Mouse (Mus musculus) forebrain, postnatal 0 days (tissue): ENCODE measurements around the gene Rgs3. TPM values are rescaled to one million over a fixed set of nuclear protein-coding genes. Genes with fewer than 3 reads are reported as not detected.
A peak's percentile ranks its signal among the peaks of the same experiment; 100 is the strongest.

Experiments used
- ATAC-seq: fragments of 200-750 bp; cut with Nextera tagmentation; 2 replicates; pipeline ENCODE4 v1.8.0; 2017; ENCODE audit warnings: mild to moderate bottlenecking, moderate library complexity
- DNase-seq: peaks from one replicate; pipeline ENCODE4 v3.0.0-alpha.2; 2015
- H3K27ac ChIP-seq: fragments of 300-500 bp; sonication (generic); 2 replicates; pipeline ENCODE4 v1.5.1; 2014; ENCODE audit warnings: low read depth, mild to moderate bottlenecking, antibody characterized with exemption, low read length, moderate library complexity, mixed read lengths
- H3K27me3 ChIP-seq: fragments of 300-500 bp; sonication (generic); 2 replicates; pipeline ENCODE4 v1.6.1; 2014; ENCODE audit warnings: mild to moderate bottlenecking, low read length, mixed read lengths; ENCODE audit not compliant: insufficient read depth
- H3K36me3 ChIP-seq: fragments of 300-500 bp; sonication (generic); 2 replicates; pipeline ENCODE4 v1.6.1; 2014; ENCODE audit warnings: mild to moderate bottlenecking, moderate library complexity; ENCODE audit not compliant: insufficient read depth
- H3K4me1 ChIP-seq: fragments of 300-500 bp; sonication (generic); 2 replicates; pipeline ENCODE4 v1.6.1; 2014; ENCODE audit warnings: antibody characterized with exemption; ENCODE audit not compliant: insufficient read depth
- H3K4me2 ChIP-seq: fragments of 300-500 bp; sonication (generic); 2 replicates; pipeline ENCODE4 v1.6.1; 2014; ENCODE audit warnings: low read depth, mild to moderate bottlenecking, moderate library complexity
- H3K4me3 ChIP-seq: fragments of 300-500 bp; sonication (generic); 2 replicates; pipeline ENCODE4 v1.5.1; 2014; ENCODE audit warnings: low read depth, low read length, mixed read lengths
- H3K9ac ChIP-seq: fragments of 300-500 bp; sonication (generic); 2 replicates; pipeline ENCODE4 v1.6.1; 2014; ENCODE audit warnings: mild to moderate bottlenecking
- H3K9me3 ChIP-seq: fragments of 300-500 bp; sonication (generic); 2 replicates; pipeline ENCODE4 v1.6.1; 2016; ENCODE audit warnings: low read length
- CTCF ChIP-seq: sonication (generic); IDR thresholded peaks from 2 replicates; pipeline ENCODE4 v1.5.1; 2016; ENCODE audit warnings: antibody characterized with exemption, control low read depth, low read depth
- WGBS: fragments of 180-500 bp; shearing (Covaris S2); extraction: QIAGEN DNeasy Blood & Tissue Kit; methylation state at CpG from one replicate; pipeline ENCODE4 v1.1.7; 2014; 5-methylcytosine and 5-hydroxymethylcytosine counted together
- polyA plus RNA-seq: library from polyadenylated mRNA; unstranded; fragments of >200 nt; fragmentation: Nextera tagmentation; extraction: Ambion mirVana; gene quantifications from 2 replicates; pipeline ENCODE4 v1.2.1, GENCODE M21; 2015
- total RNA-seq: library from RNA; depleted of rRNA; stranded (reverse); fragments of >200 nt; gene quantifications from 2 replicates; pipeline ENCODE4 v1.2.3, GENCODE M21; 2014

The Rgs3 gene
- total and polyA plus RNA-seq, 2 experiments from 2014 or later: 47.3 to 63.5 TPM

DNA sequence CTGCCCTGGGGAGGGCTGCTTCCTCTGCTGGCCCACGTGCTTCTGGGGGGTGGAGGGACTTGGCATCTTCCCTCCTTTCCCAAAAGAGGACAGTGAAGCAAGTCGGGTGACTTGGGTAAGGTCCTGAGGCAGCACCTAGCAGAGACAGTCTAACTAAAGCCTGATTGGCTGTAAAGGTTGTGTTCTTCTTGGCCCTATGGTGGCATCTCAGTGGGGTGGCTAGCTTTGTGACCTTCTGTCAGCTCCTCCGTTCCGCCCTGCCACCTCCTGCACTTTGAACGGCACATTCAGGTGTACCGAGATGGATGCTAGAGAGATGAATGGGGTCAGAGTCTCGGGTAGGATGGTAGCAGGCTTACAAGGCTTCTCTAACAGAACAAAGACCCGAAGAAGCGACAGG is 143.5 kb downstream of the Rgs3 start:
- no peak overlapping the region for H3K4me3 ChIP-seq
- peaks cover 31% of the 10 kb centered on the region for H3K36me3 ChIP-seq
- ATAC-seq (no peak), DNase-seq (no peak)
- no peaks in the 10 kb centered on the region for H3K9me3 ChIP-seq
- H3K4me2 ChIP-seq: no peak overlapping the region
- no peak overlapping the region for H3K27ac ChIP-seq
- no peak for TF ChIP-seq CTCF
- H3K27me3 ChIP-seq: no peaks in the 10 kb centered on the region
- 79% methylated on average over 9 of the region's 9 CpGs for WGBS
- no peaks in the 10 kb centered on the region for H3K4me1 ChIP-seq
- no peak overlapping the region for H3K9ac ChIP-seq

DNA sequence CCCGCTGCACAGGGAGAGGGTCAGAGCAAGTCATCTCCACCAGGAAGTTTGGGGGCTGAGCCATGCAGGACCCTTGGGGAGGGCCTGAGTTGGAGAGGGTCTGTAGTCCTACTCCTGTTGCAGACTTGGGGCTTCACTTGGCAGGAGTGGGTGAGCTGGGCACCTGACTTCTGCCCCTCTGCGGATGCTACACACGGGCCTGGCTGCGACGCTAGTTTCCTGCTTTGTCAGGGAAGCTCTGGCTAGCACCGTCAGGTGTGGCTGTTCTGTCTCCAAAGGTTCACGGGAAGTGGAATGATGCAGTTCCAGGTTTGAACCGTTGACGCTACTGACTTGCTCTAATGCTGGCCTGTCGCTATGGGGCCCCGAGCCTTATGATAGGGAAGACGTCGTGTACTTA is 144.6 kb downstream of the Rgs3 start:
- DNase-seq: no peak
- peaks cover 31% of the 10 kb centered on the region for H3K36me3 ChIP-seq
- no peaks in the 10 kb centered on the region for H3K4me1 ChIP-seq
- H3K4me2 ChIP-seq: no peak overlapping the region
- no peak overlapping the region for H3K27ac ChIP-seq
- no peak for TF ChIP-seq CTCF
- no peaks in the 10 kb centered on the region for H3K27me3 ChIP-seq
- ATAC-seq: no peak
- WGBS: 93% methylated on average over 13 of the region's 13 CpGs
- H3K4me3 ChIP-seq: no peak overlapping the region
- no peaks in the 10 kb centered on the region for H3K9me3 ChIP-seq
- no peak overlapping the region for H3K9ac ChIP-seq

DNA sequence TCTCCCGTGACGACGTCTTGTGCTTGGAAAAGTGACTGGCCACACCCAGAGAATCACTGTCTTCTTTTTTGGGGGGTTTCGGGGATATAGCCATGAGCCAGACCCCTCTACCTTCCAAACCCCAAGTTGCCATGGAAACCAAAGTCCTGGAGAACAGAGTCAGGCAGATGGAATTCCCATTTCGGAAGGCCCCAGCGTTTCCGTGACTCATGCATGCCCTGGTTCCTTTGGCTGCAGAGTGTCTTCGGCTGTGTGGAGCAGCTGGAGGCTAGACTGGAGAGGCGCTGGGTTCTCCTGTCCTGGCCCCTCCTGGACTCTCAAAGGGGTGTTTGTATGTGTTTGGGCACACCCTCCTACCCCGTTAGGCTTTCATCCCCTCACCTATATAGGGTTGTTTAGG is 145.4 kb downstream of the Rgs3 start:
- Histone ChIP-seq H3K36me3 (peaks cover 31% of the 10 kb centered on the region), H3K4me1 (no peaks in the 10 kb centered on the region), H3K9me3 (no peaks in the 10 kb centered on the region), H3K4me2 (no peak overlapping the region), H3K27ac (no peak overlapping the region), H3K27me3 (no peaks in the 10 kb centered on the region), H3K9ac (no peak overlapping the region), H3K4me3 (no peak overlapping the region)
- ATAC-seq (0 out of 2 replicates have a peak, but pooled peaks have one; percentile 37), DNase-seq (no peak)
- no peak for TF ChIP-seq CTCF
- 70% methylated on average over 10 of the region's 10 CpGs for WGBS

DNA sequence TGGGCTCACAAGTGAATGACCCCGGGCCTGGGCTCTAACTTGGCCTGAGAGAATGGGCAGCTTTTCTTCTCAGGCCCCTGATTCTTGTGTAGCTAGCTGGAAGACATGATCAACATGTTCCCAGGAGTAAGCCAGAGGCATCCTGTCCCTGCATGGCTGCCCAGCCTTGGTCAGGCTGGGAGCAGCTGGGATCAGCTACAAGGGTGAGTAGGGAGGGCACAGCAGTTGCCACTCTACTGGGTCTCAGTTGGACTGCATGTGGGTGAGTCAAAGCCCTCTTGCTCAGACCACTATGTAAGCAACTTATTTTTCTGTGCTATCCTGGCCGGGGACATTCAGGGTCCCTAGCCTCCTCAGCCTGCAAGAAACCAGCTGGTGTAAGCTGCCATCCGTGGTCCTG is 146.1 kb downstream of the Rgs3 start:
- no peak for TF ChIP-seq CTCF
- Histone ChIP-seq H3K4me3 (no peak overlapping the region), H3K27me3 (no peaks in the 10 kb centered on the region), H3K4me1 (no peaks in the 10 kb centered on the region), H3K9ac (no peak overlapping the region), H3K4me2 (no peak overlapping the region), H3K27ac (no peak overlapping the region), H3K9me3 (no peaks in the 10 kb centered on the region), H3K36me3 (peaks cover 27% of the 10 kb centered on the region)
- WGBS: 46% methylated on average over 3 of the region's 3 CpGs
- DNase-seq (no peak), ATAC-seq (no peak)

DNA sequence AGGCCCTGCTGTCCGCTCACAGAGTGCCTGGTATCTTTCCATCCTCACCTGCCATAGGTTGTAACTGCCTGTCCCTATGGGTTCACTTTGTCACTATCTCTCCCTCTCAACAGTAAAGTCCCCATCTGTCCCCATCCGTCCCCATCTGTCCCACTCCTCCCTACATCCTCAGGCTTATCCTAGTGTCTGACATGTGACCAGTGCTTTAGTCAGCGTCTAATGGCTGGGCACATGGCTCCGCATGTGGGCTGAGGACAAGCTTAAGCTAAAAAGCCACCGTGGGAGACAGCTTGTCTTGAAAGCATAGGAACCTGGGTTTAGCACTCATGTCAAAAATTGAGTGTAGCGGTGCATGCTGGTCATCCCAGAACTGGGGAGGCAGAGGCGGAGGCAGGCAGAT is 148.4 kb downstream of the Rgs3 start:
- ATAC-seq: no peak
- Histone ChIP-seq H3K36me3 (peaks cover 14% of the 10 kb centered on the region), H3K9ac (no peak overlapping the region), H3K9me3 (no peaks in the 10 kb centered on the region), H3K27ac (no peak overlapping the region), H3K4me3 (no peak overlapping the region), H3K27me3 (no peaks in the 10 kb centered on the region), H3K4me2 (no peak overlapping the region), H3K4me1 (no peaks in the 10 kb centered on the region)
- DNase-seq: no peak
- WGBS: 82% methylated on average over 7 of the region's 7 CpGs
- TF ChIP-seq CTCF: no peak

DNA sequence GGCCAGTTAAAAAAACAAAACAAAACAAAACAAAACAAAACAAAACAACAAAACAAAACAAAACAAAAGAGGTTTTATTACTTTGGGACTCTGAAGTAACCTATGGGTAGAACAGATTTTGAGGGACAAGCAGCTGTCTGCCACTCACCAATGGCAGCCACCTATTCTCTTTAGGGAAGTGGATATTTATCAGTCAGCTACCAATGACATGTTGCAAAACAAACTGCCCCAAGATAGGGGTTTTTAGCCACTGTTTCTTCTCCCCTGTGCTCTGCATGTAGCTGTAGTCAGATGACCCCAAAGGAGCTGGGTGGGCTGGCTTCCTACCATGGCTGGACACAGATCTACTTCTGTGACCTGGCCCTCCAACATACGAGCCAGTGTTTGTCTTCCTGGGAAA is 149.3 kb downstream of the Rgs3 start:
- Histone ChIP-seq H3K36me3 (peaks cover 7% of the 10 kb centered on the region), H3K27ac (no peak overlapping the region), H3K4me1 (no peaks in the 10 kb centered on the region), H3K4me3 (no peak overlapping the region), H3K9me3 (no peaks in the 10 kb centered on the region), H3K9ac (no peak overlapping the region), H3K4me2 (no peak overlapping the region), H3K27me3 (no peaks in the 10 kb centered on the region)
- no peak for DNase-seq
- WGBS: 70% methylated on average over 1 of the region's 1 CpGs
- no peak for TF ChIP-seq CTCF
- ATAC-seq: no peak

DNA sequence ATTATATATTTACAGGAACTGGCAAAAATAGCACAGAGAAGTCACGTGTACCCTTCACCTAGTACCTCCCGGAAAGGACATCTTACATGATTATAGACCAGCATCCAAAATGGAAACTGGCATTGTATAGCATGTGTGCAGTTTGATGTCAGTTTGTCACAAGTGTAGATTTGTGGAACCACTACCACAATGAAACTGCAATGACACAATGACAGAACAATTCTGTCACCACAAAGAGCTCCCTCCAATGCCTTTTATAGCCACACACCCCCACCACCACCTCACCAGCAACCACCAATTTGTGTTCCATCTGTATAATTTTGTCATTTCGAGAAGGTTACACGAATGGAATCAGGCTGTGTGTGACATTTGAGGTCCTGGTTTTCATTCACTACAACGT is 149.8 kb downstream of the Rgs3 start:
- Histone ChIP-seq H3K27me3 (no peaks in the 10 kb centered on the region), H3K27ac (no peak overlapping the region), H3K4me2 (no peak overlapping the region), H3K4me3 (no peak overlapping the region), H3K36me3 (peaks cover 2% of the 10 kb centered on the region; the same call in 1 of the 2 replicates), H3K9me3 (no peaks in the 10 kb centered on the region), H3K9ac (no peak overlapping the region), H3K4me1 (no peaks in the 10 kb centered on the region)
- ATAC-seq: no peak
- no peak for TF ChIP-seq CTCF
- WGBS: 66% methylated on average over 5 of the region's 5 CpGs
- no peak for DNase-seq

DNA sequence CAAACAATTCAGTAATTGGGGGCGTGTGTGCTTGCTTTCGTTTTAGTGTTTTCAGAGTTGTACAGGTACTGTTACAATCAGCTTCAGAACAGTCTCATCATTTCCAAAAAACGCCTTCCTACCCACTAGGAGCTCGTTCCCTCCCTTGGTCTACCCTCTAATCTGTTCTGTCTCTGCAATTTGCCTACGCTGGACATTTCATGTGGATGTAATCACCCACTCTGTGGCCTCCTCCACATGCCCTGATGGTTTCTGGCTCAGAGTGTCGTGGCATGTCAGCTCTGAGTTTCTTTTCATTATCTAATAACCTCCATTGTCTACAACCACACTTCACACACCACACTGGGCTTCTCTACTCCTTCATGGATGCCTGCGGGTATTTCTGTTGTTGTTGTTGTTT is 151.5 kb downstream of the Rgs3 start:
- Histone ChIP-seq H3K27me3 (no peaks in the 10 kb centered on the region), H3K4me1 (no peaks in the 10 kb centered on the region), H3K9ac (no peak overlapping the region), H3K4me3 (no peak overlapping the region), H3K27ac (no peak overlapping the region), H3K9me3 (no peaks in the 10 kb centered on the region), H3K36me3 (no peaks in the 10 kb centered on the region), H3K4me2 (no peak overlapping the region)
- no peak for TF ChIP-seq CTCF
- DNase-seq (no peak), ATAC-seq (no peak)
- WGBS: 78% methylated on average over 7 of the region's 7 CpGs
